Mouse (Mus musculus) olfactory bulb, adult 2 months (tissue): Measurements from ENCODE around the gene Hyal6.

Experiments used
- CTCF ChIP-seq: fragments of 200-500 bp; IDR thresholded peaks from 2 replicates; pipeline ENCODE4 v1.5.1; 2012; ENCODE audit warnings: low read depth, mild to moderate bottlenecking, low read length, moderate library complexity; ENCODE audit not compliant: insufficient read depth
- POLR2A ChIP-seq: fragments of 200-500 bp; IDR thresholded peaks from 2 replicates; pipeline ENCODE4 v1.6.1; 2012; ENCODE audit warnings: mild to moderate bottlenecking, low read depth, low read length, moderate library complexity; ENCODE audit not compliant: insufficient read depth

DNA sequence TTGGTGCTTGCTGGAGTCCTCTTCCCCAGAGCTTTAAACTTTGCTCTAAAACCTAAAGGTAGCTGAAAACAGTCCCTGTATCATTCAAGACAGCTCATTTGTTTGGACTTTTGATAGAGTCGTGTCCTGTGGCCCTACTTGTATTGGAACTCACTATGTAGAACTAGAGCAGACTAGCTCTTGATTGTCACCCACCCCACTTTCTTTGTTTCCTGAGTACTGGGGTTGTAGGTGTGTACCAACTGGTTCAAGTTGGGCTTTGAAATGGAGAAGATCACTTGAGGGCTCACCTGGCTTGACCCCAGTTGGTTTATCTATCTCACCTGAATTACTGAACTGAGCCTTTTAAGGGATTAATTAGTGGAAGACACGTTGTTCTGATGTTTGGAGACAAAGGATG, 46.1 kb downstream of the Hyal6 start:
- TF ChIP-seq POLR2A, result no peak
- TF ChIP-seq CTCF, result no peak
